Mouse (Mus musculus) gastrocnemius, adult 18-20 months (tissue): ENCODE results near the gene Wnt11. TPM values are rescaled to one million over a fixed set of nuclear protein-coding genes. Genes with fewer than 3 reads are reported as not detected.

Experiments
- DNase-seq: peaks from one replicate; pipeline ENCODE4 v3.0.0; 2021; ENCODE audit warnings: low spot score
- long read RNA-seq, 2 experiments: library from polyadenylated mRNA; stranded (forward); transcript quantifications; one replicate each; pipeline ENCODE4 v2.0.0; 2021
- total RNA-seq, 2 experiments: library from RNA; stranded (reverse); gene quantifications; 2 replicates each; pipeline ENCODE4 v1.2.3; 2021

The Wnt11 gene
- total RNA-seq, result 1 to 10 TPM; 6.5 to 6.8 TPM
- long read RNA-seq, experiment 1, partial matches to known transcripts, result 0 of 5 reads
- long read RNA-seq, experiment 1, other reads (novel, unspliced or antisense), result 4 of 5 reads
- long read RNA-seq, experiment 2, partial matches to known transcripts, result 4 of 18 reads
- long read RNA-seq, experiment 2, other reads (novel, unspliced or antisense), result 14 of 18 reads

DNA sequence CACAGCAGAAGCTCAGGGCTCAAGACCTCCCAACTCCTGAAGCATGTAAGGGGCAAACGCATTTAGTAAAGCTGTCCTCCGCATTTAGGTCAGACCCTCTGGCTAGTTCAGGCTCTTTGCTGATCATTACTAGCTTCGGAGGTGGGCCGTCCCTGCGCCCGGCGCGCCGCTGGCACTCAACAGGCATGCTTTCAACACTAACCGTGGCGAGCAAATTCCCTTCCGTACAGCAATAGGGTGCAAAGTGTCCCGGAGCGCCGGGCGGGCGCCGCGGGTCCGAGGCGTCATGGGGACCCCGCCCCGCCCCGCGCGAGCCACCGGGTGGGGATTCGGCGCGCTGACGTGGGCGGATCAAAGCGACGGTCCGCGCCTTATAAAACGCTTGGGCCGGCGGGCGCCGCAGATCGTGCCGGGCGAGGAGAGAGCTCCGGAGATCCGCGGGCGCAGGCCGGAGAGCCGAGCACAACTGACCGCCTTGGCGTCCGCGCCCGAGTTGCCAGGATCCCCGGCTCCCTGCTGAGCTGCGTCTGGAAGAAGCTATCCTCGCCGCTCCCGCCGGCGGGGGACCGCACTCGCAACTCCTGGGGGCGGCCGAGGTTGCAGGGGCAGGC is at the start of gene Wnt11:
TSS of gene Wnt11 (plus strand) at position 402 of the 611 bp plus-strand sequence.
- DNase-seq, result peak; percentile 60

DNA sequence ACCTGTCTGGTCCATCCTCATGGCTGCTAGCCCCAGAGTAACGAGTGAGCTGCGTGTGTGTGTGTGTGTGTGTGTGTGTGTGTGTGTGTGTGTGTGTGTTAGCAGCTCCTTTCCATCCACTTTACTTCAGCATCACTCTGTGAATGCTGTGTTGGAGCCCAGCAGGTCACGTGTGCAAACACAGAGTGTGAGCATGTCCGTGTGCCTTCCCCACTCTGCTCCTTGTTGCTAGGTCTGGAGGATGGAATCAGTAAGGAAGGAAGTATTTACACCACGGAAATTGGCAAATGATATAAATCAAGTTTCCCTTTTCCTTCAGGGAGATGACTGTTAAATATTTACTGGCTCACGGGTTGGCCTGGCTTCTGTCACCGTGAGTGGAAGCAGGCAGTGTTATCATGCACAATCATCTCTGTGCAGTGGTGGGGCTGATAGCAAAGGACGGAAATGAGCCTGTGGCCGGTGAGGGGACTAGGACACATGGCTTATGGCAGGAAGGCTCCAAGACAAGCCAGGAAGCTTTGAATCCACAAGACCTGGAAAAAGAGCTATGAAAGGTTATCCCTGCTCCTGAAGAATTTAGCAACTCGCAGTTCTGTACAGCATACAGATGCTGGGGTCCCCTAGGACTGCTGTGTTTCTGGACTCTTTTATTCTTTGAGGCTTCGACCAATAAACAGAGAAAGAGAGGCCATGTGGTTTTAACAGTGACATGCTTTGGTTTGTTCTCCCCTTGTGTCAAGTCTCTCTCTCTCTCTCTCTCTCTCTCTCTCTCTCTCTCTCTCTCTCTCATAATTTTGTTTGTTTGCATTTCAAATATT is 47.9 kb upstream of the Wnt11 start:
- DNase-seq, result no peak

DNA sequence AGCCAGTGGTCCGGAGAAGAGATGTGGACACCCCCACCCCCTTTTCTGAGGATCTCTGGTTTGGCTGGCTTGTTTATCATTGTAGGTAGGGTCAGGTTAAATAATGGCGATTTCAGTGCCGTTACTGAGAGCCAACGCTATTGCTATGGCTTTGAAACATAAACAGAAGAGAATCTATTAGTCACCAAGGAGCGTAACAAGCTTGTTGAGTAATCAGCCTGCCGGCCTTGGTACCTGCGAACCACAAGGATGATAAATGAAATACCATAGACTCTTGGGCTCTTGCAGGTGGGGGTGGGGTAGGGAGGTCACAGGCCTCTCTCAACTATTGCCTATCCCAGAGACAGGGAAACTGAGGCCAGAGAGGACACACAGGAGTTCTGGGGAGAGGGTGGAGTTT is 46.2 kb upstream of the Wnt11 start:
- no peak for DNase-seq

DNA sequence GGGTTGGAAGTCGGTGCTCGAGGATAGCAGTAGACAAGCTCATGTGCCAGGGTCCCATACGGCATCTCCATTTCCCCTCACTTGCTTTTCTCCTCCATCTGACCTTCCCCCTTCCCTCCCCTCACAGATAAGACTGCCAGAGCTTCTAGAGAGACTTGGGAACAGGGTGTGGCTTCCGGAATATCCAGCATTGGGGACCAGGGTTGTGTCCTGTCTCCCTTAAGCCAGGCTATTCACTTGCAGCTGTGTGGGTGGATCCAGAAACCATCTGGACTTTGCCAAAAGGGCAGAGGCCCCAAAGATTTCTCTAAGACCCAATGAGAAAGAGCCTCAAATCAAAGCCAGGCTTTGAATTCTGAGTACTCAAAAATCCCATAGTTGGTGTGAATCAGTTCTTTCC is 45.8 kb upstream of the Wnt11 start:
- DNase-seq, result peak; percentile 63

DNA sequence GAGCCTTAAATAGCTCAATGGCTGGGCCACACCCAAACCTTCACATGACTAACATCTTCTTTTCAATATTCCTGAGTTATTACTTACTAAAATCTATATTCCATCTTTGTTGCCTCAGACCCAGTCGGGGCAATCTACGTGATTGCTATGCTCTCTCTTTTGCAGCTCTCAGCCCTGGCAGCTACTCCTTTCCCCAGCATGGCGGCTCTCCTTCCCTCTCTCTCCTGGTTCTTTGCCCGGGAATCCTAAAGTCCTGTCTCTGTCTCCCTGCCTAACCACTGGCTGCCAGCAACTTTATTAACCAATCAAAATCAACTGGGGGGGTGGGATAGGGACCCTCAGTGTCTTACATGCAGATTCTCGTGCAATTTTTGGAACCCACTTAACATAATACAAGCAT is 43.0 kb upstream of the Wnt11 start:
- DNase-seq, result no peak

DNA sequence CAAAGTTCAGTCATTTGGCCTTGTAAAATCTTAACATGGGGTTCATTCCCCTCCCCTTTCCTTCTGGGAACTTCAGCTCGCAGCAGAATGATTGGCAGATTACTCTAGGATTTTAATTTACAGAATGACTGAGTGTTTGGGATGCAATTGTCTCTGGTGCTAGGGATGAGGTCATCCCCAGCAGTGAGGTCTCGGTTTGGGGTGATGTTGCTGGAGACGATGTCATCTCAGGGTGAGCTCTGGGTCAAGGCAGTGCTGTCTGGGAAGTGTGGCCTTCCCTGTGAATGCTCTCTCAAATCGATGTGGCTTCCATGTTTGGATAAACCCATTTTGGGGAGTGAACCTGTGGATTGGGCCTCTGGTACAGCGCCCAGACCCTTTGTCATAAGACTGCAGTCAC is 41.1 kb upstream of the Wnt11 start:
- DNase-seq, result no peak

DNA sequence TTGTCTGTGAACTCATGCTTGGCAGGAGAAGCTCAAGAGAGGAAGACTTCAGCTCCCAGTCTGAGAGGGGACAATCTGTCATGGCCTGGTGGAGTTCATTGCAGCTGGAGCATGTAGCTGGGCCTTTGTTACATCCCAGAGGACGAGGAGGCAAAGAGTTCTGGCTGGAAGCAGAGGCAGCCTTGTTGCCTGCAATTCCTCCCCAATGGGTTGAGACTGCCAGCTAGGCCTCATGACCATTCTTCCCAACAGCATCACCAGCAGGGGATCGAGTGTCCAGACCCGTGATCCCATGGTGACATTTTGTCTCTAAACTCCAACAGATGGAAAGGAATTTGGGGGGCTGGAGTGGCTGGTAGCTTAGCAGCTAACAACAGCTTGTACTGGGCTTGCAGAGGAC is 40.5 kb upstream of the Wnt11 start:
- DNase-seq, result peak; percentile 58

DNA sequence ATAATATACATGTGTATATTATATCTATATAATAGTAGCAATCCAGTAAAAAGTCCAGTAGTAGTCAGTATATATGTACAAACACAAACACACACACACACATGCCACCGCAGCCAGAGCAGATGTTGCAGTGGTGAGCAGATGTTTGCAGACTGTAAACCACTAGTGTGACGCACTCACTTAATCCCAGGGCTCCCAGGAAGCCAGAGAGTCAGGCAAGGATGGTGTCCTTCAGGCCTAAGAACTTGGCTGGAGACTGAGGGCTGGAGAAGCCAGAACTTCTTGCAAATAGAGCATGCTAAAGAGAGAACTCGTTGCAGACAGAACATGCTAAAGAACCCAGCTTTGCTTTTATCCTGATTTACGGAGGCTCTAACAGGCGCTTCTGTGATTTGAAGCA is 39.3 kb upstream of the Wnt11 start:
- DNase-seq, result peak; percentile 56

DNA sequence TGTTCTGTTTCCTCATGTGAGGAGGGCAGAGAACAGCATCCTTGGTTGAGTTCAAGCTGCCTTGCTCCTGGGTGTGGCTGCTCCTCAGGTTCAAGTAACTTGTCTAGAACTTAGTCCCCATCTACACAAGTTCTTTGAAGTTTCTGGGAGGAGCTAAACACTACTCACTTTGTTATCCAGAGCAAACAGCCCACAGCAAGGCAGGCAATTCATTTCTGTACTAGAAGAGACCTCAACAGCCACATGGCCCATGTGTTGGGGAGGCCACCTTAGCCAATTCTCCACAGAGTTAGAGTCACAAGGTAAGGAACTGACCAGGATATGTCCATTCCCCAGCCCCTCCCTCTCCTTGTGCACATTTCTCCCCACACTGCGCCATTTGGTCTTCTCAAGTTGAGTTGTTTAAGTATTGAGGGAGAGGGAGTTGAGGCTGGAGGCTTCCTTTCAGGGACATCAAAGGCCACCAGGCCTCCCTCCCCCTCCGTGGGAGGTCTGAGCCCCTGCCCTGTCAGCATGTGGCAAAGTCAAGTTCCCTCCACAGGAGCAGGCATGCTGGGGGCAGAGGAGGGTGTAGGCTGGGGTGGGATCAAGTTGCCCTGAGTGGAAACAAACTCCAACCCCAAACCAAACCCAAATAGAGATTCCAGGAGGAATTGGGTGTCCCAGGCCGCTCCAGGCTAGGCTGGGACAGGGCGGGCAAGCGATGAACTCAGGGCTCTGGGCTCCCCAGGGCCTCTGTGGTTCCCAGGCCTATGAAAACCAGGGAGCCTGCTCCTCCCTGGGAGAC is 37.4 kb upstream of the Wnt11 start:
- DNase-seq, result no peak

DNA sequence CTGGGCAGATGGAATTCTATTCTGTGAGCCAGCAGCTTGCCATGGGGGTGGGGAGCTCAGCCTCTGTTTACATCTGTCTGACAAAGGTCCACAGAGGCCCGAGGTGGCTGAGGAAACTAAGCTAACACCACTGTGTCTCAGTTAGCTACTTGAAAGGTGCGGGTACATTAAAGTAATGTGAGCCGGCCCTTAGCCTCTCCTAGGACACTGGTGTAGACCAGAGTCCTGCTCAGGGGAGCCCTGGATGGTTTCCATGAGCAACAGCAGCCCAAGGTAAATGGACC is 36.8 kb upstream of the Wnt11 start:
- DNase-seq, result no peak

DNA sequence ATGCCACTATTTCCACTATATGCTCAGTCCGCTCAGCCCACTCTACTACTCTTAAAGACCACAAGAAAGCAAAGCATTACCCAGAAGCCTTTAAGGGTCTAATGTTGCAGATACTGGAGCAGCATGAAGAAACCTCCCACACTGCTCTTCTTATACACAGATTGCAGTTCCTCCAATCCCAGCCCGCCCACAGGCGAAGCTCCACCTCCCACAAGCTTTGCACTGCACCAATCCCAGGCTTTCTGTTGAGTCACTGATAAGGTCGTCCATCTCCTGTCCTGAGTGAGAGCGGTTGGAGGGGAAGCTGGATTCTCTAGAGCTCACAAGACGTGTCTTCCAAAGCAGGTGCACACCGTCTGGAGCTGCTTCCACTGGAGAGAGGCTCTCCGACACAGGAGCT is 34.5 kb upstream of the Wnt11 start:
- no peak for DNase-seq

DNA sequence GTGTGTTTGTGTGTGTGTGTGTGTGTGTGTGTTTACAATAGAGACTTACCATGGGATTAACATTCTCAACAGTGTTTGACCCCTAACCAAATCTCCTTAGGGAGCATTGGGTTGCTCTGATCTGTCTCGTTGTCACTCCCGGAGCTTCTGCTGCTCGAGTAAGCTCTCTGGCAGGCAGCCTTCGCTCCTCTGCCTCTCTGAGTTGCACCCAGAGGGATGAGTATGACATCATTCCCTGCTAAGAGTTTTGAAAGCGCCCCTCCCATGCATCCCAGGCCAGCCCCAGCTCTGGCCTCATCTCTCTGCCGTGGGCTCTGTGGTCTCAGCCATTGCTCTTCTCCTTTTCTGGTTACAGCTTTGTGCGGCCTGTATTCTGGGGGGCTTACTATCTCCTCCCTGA is 33.8 kb upstream of the Wnt11 start:
- DNase-seq, result peak; percentile 70

DNA sequence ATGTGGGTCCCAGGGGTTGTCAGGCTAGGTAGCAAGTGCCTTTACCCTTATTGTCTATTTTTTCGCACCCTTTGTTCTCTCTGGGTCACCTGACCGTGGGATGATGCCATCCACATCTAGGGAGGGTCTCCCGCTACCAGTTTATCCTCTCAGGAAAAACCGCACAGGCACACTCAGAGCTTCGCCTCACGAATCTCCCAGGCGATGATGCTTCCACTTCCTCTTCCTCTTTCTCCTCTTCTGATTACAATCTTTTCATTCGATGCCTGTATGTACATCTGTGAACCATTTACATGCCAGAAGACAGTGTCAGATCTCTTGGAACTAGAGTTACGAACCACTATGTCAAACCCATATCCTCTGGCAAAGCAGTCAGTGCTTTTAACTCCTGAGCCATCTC is 31.7 kb upstream of the Wnt11 start:
- DNase-seq, result no peak

DNA sequence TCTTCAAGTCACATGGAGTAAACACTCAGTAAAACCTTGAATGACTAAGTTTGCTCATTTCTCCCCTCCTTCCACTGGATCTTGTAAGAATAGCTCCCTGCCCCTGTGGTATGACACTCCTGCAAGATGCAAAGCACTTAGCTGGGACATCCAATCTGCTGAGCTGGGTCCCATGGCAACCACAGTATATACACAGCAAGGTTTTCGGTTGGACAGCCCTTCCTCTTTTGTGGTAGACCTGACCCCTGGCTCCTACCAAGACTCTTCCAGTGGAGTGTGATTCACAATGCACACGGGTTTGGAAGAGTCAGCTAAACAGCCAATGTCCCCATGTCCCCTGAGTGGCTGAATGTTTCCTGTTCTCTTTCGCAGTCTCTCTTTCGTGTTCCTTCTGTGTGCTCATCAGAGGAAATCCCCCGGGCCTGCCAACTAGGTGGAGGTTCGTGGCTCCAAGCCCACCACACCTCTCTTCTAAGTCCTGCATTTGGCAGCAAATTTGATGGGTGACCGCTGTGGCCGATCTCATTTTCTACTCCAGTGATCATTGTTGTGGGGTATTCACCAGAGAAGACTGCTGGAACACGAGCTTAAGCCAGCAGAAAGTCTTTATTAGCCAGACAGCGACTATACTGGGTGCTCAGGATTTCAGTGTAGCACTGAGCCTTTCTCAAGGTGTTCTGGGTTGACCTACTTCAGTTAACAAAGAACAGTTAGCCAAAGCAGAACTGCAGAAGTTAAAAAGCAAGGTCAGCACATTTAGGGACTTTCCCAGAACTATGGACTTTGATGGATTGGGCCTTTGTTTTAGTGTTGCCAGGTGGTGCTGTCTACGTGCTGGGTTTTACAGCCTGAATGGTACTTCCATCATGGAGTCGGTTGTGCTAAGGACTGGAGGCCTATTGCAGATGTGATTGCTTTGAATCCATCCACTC is 29.8 kb upstream of the Wnt11 start:
- DNase-seq, result no peak

DNA sequence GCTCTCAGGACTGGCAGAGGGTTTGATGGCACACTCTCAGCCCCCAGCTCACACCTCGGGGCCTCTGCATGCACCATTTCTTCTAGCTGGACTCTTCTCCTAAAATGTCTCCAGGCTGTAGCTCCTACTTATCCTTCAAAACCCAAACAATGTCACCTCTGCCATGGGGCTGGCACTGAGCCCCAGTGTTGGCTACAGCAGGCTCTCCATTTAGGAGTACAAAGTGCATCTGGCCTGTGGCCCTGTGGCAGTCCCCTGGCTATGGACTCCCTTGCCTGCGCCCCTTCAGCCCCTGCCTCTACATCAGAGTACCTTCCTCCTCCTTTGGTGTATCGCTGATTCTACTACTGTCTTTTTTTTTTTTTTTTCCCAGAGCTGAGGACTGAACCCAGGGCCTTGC is 28.0 kb upstream of the Wnt11 start:
- no peak for DNase-seq

DNA sequence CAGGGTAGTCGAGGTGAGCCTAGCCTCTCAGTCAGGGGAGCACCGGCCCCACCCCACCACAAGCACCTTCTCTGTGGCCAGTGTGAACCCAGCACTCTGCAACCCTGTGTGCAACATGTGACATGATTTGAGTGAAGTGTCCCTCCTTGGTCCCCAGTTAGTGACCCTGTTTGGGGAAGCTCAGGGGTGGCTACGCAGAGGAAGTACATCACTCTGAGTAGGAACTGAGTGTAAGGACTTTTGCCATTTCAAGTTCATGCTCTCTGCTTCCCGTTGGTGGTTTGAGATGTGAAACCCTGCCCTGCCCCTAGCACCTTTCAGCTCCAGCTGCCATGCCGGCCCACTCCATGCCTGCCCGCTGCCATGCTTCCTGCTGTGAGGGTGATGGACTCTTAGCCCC is 25.5 kb upstream of the Wnt11 start:
- DNase-seq, result no peak

DNA sequence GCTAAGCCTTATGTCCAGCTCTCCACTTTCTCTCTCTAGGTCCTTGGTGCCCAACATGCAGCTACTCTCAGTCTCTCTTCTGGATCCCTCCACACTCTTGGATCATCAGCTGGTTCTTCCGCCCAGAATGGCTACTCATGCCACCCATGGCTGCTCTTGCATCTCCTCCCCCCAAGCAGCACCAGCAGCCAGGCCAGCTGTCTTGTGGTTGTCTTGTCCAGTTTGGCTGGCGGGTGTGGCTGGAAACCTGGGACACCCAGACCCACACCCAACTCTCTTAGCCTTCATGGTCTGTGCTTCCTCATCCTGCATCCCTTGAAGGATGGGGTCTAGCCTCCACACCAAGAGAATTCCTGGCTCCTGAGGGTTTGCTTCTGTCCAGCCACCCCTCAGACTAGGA is 24.3 kb upstream of the Wnt11 start:
- no peak for DNase-seq

DNA sequence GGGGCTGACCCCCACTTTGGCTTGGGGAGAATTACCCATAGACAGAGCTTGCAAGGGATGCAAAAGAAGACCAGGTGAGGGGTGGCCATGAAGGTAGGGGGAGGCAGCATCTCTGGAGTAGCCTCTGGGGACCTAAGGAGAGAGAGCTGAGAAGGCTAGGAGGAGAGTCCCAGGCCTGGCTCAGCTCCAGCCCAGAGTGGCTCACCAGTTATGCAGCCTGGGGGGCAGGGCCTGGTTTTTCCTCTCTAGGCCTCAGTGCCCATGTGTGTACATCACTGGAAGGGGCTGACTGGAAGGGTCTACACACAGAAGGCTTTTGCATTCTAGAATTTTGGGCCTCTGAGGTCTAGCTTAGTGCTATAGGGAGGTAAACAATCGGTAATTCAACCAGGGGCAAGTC is 14.4 kb upstream of the Wnt11 start:
- DNase-seq, result no peak

DNA sequence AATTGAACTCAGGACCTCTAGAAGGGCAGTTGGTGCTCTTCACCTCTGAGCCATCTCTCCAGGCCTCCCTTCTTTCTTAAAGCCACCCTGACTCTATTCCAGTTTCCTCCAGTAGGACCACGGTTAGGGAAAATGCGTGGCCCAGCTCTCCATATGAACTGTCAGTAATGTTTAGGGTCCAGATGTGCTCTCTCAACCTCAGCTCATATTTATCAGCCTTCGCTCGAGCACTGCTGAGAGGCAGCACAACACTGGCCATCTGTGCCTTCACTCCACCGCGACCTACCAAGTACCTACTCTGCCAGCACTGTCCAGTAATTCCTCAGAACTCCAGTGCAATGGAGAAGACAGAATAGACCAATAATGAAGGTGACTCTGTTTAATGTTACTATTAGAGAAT is 12.0 kb upstream of the Wnt11 start:
- DNase-seq, result no peak

DNA sequence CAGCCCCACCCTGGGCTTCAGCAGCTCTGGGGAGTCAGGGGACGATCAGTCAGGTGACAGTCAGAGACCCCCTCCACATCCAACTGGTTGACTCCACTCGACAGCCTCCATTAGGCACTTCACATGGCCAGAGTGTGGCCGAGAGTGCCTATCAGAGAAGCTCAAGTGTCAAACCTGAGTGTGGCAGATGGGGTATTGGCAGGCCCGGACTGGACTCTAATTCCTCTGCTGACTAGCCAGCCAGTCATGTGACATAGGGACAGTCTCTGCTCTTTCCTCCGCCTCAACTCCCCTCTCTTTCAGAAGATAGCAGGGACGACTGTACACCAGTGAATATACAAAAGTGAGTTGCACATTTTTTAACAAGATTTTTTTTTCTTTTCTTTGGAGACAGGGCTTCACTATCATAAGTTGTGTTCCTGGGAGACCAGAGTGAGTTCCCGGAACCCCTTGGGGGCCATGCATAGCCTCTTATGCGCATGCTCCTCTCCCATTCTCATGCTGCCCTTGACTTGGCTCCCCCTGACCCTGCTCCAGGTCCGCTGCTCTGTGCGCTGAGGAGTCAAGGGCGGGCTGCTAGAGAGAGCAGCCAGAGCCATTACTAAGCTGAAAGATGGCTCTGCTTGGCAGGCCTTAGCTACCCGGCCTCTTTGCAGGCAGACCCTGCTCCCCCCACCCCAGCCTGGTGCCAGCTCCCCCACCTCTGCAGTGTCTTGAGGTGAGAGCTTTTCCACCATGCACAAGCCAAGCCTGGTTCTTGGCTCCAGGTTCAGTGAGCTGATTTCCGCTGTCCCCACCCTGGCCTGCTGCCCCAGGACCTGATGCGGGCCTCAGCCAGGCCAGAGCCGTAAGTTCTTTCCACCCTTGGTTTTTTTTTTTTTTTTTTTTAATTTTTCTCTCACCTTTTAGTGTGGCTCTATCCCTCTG is 10.8 kb upstream of the Wnt11 start:
- DNase-seq, result no peak
